Mouse (Mus musculus) pancreas, adult 10 weeks (tissue): ENCODE measurements around the gene Olfr777. TPM values are rescaled to one million over a fixed set of nuclear protein-coding genes. Genes with fewer than 3 reads are reported as not detected.

Source experiments
- polyA plus RNA-seq: library from polyadenylated mRNA; stranded (reverse); fragments of 350-450 nt; fragmentation: Illumina TruSeq; extraction: RNeasy Lipid Tissue Mini Kit (QIAGEN cat#74804); gene quantifications from one replicate; pipeline ENCODE4 v1.2.3, GENCODE M21; 2015; ENCODE audit warnings: low read depth, low replicate concordance; ENCODE audit not compliant: insufficient read depth

Gene Olfr777
- not detected for polyA plus RNA-seq

DNA sequence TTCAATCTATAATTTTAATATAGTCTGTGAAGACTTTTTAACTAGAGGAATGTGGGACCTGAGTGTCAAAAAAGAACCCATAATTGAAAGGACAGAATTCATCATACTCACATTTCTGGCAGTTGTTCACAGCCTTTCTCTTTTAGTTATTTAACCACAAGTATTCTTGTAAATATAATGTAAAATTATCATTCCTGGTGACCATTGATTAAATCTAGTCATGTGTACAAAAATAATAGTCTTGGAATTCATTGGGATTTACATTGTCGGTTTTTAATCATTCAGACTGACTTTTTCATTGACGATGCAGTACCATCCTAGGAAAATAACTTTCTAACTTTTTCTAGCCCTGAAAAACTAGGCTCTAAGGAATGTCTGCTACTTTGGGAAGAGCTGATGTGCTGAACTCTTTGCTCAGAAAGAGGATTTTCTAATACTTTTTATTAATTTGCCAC is at the start of gene Olfr777:
Gene Olfr777 (minus strand): TSS at position 405 of the 455 bp plus-strand sequence.

DNA sequence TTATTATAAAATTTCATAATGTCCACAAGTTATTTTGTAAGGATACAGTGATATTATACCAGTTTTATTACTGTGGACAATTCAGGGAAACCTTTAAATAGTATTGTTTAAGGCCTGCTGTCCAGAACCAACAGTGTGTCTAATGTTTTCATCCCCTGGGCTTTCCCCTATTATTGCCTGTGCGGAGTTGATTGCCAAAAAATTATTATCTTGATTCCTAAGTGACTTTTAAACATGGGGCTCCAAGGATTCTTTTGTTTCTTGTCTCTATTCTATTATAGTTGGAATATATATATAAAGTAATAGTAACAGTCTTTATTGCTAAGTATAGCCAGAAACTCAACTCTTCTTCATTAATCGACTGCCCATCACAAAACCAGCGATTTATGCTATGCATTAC is 46.5 kb upstream of the Olfr777 start, which contains the start of gene Olfr780:
Gene Olfr780 (plus strand): TSS at position 301 of the 400 bp plus-strand sequence.

DNA sequence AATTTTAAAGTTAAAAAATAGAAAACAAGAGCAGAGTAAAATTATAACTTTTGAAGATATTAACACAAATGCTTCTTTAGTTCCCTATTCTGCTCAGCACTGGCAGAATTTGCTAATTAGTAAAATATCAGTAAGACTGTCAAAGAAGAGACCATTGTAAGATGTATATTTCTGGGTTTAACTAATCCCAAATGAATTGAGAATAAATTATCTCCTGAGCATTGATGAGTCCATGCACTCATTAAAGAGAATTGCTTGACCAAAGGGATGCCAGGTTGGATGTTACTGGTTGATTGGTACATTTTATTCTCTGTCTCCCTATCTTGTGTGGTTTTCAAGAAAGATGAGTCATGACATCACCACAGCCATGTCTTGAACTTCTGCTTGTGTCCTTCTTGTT is 12.5 kb downstream of the Olfr777 start, which contains the start of gene Olfr776:
Gene Olfr776 (plus strand): TSS at position 301 of the 400 bp plus-strand sequence.

DNA sequence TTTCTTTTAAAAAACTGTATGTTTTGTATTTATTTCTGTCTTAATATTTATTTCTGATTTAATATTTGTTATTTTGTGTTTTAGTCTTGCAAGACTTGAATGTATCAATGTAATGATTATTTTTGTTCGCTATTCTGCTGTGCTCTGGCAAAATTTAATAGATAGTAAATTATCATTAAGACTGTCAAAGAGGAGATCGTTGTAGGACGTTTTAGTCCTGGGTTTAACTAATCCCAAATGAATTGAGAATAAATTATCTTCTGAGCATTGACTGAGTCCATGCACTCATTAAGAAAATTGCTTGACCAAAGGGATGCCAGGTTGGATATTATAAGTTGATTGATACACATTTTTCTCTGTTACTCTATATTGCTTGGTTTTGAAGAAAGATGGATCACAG is 23.2 kb downstream of the Olfr777 start, which contains the start of gene Olfr775:
Gene Olfr775 (plus strand): TSS at position 301 of the 400 bp plus-strand sequence.

DNA sequence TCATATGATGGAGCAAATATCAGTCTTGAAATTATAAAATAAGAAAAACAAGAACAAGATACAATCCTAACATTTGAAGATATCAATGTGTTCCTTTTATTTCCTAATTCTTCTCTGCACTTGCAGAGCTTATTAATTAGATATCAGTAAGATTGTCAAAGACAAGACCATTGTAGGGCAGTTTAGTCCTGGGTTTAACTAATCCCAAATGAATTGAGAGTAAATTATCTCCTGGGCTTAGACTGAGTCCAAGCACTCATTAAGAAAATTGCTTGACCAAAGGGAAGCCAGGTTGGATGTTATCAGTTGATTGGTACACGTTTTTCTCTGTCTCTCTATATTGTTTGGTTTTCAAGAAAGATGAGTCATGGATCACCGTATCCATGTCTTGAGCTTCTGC is 35.4 kb downstream of the Olfr777 start, which contains the start of gene Olfr774:
Gene Olfr774 (plus strand): TSS at position 301 of the 400 bp plus-strand sequence.

Other genes starting within 250 kb of the Olfr777 start
- not detected for gene Olfr764-ps1, start 231.6 kb downstream of the Olfr777 start, polyA plus RNA-seq
- not detected for gene Olfr765, start 221.5 kb downstream of the Olfr777 start, polyA plus RNA-seq
- not detected for gene Olfr766-ps1, start 202.5 kb downstream of the Olfr777 start, polyA plus RNA-seq
- not detected for gene Olfr767, start 188.6 kb downstream of the Olfr777 start, polyA plus RNA-seq
- gene Olfr768, start 172.1 kb downstream of the Olfr777 start, polyA plus RNA-seq, result not detected
- gene Olfr769, start 153.6 kb downstream of the Olfr777 start, polyA plus RNA-seq, result not detected
- not detected for gene Olfr770, start 132.5 kb downstream of the Olfr777 start, polyA plus RNA-seq
- not detected for gene Olfr771, start 106.7 kb downstream of the Olfr777 start, polyA plus RNA-seq
- gene Olfr772, start 93.6 kb downstream of the Olfr777 start, polyA plus RNA-seq, result not detected
- not detected for gene Olfr773, start 84.1 kb downstream of the Olfr777 start, polyA plus RNA-seq
- not detected for gene Olfr774, start 35.3 kb downstream of the Olfr777 start, polyA plus RNA-seq
- gene Olfr775, start 23.1 kb downstream of the Olfr777 start, polyA plus RNA-seq, result not detected
- not detected for gene Olfr776, start 12.4 kb downstream of the Olfr777 start, polyA plus RNA-seq
- gene Olfr780, start 46.6 kb upstream of the Olfr777 start, polyA plus RNA-seq, result not detected
- gene Olfr781, start 57.4 kb upstream of the Olfr777 start, polyA plus RNA-seq, result not detected
- gene Olfr782, start 77.4 kb upstream of the Olfr777 start, polyA plus RNA-seq, result not detected
- not detected for gene Olfr784, start 112.6 kb upstream of the Olfr777 start, polyA plus RNA-seq
- gene Olfr785, start 133.9 kb upstream of the Olfr777 start, polyA plus RNA-seq, result not detected
- not detected for gene Olfr786, start 155.8 kb upstream of the Olfr777 start, polyA plus RNA-seq
- gene Olfr787, start 190.4 kb upstream of the Olfr777 start, polyA plus RNA-seq, result not detected
- not detected for gene Olfr788, start 199.5 kb upstream of the Olfr777 start, polyA plus RNA-seq
- not detected for gene Olfr789, start 213.3 kb upstream of the Olfr777 start, polyA plus RNA-seq
- not detected for gene Olfr790, start 227.0 kb upstream of the Olfr777 start, polyA plus RNA-seq